Mouse (Mus musculus) erythroid progenitor cell, adult 5-6 weeks (primary cell): Measurements from ENCODE around the gene Mrps35. TPM values are rescaled to one million over a fixed set of nuclear protein-coding genes. Genes with fewer than 3 reads are reported as not detected.
A peak's percentile ranks its signal among the peaks of the same experiment; 100 is the strongest.

Source experiments
- ATAC-seq: replicated peaks from 2 replicates; pipeline ENCODE4 v1.8.0; 2016; ENCODE audit warnings: moderate number of reproducible peaks, mild to moderate bottlenecking, moderate TSS enrichment, inconsistent platforms; ENCODE audit not compliant: poor library complexity, low FRiP score, severe bottlenecking
- total RNA-seq, 2 experiments: library from RNA; stranded (forward) in 1 of 2; stranded (reverse) in 1 of 2; fragments of 150-400 nt in 1 of 2; fragments of 186-747, 209-891 nt in 1 of 2; gene quantifications; 2 replicates each; pipeline versions ENCODE4 v1.2.3 to v1.2.4; 2015 to 2017; ENCODE audit warnings: low replicate concordance in 2 of 2

The Mrps35 gene
- total RNA-seq (2015; ENCODE audit: low replicate concordance) (20.9 and 28.9 TPM in 2 replicates), total RNA-seq (2017; ENCODE audit: low replicate concordance) (23.0 and 50.0 TPM in 2 replicates)

DNA sequence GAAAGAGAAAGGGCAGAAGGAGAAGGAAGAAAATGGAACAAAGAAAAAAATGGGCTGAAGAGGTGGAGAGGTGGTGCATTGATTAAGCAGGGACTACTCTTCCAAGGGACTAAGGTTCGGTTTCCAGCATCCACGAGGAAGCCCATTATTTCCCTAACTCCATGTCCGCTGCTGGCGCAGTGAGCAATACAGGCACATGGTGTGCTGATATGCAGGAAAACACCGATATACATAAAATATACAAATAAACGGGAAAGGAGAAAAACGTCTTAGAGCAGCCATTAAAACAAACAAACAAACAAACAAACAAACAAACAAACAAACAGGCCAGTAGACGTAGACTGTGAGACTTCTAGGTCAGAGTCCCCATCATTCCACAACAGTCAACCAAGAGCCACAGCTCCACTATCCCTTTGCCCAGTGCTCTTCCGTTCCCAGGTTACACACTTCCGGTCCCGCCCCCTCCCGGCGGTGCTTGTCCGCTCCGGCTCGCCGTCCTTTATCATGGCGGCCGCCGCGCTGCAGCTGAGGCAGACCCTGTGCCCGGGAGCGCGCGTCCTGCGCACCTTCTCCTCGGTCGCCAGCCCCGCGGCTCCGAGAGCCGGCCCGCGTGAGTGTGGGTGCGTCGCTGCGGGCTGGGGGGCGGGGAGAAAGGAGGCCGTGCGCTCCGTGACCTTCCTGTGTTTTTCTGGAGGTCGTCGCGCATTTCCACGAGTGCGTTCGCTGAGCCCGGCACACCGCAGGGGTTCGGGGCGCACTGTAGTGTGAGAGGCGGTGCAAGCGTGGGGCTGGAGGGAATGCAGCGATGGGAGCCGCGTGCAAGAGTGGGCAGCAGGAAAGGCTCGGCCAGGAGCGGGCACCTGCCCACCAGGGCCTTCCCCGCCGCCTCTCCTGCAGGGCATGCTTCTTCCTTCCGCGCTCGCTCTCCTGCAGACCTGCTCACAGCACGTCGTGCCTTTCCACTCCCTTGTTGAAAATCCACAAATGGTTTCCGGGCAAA, at the start of gene Mrps35:
Mrps35 (plus strand) TSS at position 474 of the 1,000 bp plus-strand sequence.
- peak; percentile 99 for ATAC-seq

DNA sequence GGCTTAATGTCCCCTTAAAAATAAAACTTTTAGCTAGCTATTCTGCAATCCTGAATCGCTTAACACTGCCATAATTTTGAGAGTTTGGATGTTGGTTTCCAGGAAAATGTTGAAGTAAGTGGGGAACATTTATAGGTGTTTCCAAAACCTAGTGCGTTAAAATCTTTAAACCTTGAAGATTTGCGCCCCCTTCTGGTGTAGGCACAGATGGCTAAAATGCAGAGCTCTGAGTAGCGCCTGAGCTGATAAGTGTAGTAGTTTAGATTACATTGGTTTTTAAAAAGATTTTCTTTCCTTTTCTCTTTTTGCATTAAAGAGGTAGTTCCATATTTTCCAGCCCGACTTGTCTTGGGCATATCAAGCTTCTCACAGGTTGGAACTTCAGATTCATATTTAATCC, 48.3 kb upstream of the Mrps35 start:
- no peak for ATAC-seq

DNA sequence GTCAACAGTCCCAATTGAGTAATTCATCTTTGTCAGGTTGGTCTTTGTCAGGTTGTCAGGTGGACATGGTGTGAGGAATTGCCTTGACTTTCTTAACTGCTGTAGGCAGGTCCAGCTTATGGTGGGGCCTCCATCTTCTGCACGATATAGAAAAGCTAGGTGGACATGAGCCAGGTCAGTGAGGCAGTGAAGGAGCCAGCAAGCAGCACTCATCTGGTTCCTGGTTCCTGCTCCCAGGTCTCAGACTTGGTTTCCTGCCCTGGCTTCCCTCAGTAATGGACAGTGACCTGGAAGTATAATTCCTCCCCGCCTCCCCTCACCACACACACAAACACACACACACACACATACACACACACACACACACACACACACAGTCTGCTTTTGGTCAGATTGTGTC, 47.2 kb upstream of the Mrps35 start:
- ATAC-seq = no peak

DNA sequence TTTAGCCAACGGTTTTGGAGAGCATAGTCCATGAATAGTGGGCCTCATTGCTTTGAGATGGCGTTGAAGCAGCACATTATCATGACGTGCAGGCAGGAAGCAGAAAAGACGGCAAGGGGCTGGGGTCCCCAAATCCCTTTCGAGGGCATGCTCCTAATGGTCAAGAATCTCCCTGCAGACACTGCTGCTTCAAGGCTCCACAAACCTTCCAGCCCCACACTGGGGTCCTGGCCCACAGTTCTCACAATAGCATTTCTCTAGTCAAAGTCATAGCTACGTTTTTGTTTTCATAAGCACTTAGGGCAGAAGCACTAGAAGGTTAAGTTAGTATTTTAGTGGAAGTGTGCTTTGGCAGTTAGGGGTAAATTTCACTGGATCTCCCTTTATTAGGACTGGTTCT, 46.7 kb upstream of the Mrps35 start:
- no peak for ATAC-seq

DNA sequence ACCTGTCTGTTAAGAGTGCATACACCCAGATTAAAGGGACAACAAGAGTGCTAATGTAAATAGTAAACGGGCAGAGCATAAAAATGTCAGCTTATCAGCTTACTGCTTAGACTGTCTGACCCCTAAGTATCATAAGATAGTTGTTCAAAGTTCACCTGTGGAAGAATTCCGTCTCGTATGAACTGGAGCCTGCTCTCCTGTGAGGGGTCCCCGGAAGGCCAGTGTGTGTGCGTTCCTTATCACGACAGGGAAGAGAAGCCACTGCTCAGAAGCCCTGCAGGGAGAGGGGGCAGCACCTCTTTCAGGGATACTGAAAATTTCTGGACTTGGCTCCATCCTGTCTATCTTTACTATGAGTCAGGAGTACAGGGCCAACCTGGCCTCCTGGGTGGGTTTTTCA, 45.6 kb upstream of the Mrps35 start:
- no peak for ATAC-seq

DNA sequence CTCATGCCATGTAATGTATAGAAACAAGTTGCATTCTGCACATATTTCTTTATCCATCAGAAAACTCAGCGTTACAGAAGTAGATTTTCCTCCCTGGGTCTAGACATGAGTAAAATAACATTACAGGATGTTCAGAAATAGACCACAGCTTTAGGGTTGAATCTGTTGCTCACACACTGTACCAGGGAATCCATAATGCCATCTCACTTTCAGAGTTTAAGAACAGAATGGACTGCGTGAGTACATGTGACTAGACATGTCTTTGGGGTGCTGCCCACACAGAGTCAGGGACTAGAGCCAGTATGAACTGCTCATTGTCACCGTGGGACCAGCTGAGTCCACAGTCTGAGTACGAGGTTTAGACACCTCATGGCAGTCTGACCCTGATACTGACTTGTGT, 43.9 kb upstream of the Mrps35 start:
- ATAC-seq = no peak

DNA sequence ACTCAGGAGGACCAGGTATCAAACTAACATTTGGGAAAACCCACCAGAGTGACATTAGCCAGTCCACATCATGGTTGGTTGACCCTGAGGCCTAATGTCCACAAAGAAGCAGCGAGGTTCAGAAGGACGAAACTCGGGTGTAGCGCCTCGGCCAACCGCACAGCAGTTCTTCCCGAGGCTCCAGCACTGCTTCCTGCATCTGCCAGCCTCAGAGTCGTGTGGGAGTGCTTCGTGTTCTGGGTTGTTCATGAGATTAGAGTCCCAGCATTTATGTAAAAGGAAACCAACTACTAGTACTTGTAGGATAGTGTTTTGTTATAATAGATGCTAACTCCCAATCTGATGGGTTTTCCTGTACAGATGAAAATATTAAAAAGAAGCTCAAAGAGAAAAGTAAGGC, 43.3 kb upstream of the Mrps35 start:
- no peak for ATAC-seq

DNA sequence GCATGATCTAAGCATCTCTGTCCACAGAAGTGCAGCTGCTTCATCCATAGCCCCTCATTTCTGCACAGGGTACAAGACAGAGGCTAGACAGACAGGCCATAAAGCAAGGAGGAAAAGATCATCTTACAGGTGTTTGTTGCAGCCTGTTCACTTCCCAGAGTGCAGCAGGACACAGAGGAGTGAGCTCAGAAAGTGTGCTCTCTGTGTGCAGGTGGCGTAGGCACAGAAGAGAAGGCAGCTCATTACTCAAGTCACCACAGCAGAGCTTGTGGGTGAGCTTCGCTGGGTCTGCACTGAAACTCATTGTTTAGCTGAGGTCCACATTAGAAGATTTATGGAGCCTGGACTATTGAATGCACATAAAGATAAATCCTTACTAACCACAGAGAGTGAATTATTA, 42.8 kb upstream of the Mrps35 start:
- no peak for ATAC-seq

DNA sequence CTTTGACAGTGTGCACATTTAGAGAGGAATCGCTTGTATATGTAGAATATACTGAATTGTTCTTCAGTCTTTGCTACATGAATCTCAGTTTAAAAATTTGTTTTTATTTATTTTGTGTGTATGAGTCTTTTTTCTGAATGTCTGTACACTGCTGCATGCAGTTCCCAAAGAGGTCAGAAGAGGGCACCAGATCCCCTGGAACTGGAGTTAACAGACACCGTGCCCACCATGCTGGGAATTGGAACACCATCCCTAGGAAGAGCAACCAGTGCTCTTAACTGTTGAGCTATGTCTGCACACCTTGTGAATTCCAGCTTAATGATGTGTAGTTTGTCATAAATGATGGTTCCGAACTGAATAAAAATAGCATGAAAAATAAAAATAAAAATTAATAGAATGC, 34.4 kb upstream of the Mrps35 start:
- ATAC-seq = no peak

DNA sequence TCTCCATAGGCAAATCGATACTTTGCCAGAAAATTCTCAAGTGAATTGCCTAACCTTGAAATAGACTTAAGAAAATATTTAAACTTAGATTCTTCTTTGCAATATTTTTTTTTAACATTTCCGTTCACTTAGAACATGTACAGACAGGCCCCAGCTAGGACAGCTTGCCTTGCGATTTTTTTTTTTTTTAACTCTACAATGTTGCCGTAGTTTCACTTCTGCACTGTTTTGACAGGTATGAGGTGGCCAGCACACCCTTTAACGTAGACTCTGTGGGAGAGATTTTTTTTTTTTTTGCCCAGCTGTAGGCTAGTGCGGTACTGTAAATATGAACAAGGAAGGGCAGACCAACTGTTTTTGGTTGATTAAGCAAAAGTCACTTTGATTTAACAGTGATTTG, 32.2 kb upstream of the Mrps35 start:
- no peak for ATAC-seq

DNA sequence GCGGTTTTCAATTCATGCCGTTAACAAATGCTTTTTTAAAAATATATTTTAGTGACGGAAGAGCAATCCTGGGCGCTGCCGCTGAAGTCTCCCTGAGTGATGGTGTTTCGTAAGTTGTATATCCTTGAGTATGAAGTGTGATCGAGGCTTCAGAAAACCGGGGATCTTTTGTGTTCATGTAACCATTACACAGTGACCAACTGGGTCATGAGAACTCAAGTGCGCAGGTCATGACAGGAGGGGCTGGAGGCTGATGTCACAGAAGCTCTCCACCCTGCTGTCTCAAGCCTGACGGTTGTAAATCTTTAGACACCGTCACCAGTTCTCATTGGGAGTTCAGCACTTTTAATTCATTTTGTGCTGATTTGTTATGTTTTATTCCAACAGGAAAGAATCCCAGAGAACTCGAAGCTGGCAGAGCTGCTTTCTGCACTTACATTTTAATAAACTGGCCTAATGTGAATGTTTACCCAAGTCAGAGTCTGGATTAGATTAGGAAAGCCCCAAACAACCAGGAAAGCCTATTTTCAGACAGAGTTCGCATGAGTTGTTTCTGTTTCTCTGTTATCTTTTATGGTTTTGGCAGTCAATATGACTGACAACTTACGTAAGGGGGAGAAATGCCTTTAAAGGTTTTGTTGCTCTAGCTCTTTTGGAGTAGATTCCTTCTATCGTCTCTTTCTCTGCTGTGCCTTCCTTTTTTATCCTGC, 31.6 kb upstream of the Mrps35 start:
- no peak for ATAC-seq

DNA sequence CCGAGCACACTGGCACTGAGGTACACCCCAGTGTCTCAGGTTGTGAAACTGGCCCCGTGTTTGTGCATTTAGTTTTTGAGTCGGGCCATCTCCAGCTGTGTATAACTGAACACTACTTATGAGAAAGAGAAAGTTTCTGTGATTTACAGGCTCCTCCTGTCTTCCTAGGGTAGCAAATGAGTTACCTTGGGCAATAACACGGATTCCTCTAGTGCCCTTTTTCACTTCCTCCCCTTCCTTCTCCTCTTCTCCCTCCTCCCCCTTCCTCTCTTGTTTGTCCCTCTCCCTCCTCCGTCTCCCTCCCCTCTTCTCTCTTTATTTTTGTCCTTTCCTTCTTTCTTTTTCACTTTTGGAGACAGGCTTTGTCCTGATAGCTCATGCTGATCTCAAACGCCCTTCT, 31.0 kb upstream of the Mrps35 start:
- ATAC-seq = no peak

DNA sequence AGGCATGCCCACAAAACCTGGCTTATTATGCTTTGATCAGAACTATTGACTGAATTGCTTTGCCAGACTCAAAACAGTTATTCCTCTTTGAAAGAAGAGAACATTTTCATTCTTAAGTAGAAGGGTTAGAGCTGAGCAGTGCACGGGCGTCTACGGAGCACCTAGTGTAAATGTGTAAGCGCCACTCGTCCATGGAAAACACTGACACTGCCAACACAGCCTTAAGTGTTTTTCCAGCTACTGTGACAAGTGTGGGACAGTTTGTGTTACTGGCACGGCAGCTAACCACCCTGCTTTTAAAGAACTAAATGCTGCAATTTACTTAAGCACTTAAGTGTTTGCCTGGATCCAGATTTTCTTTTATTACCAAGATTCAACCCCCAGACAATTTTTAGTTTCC, 30.6 kb upstream of the Mrps35 start:
- ATAC-seq = no peak

DNA sequence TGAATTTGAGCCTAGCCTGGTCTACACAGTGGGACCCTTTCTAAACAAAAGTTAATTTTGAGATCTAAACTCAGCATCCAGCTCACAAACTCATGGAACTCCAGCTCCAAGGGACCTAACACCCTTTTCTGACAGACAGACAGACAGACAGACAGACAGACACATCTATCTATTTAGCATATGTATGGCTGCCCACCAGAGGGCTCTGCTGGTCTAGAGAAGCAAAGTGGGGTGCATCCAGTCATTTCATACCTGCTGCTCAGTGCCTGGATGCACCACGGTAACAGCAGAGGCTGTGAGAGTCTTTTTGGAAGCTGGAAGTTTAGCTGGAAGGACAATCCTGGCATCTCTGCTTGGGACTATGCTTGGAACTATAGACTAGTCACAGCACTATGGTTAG, 29.0 kb upstream of the Mrps35 start:
- no peak for ATAC-seq

DNA sequence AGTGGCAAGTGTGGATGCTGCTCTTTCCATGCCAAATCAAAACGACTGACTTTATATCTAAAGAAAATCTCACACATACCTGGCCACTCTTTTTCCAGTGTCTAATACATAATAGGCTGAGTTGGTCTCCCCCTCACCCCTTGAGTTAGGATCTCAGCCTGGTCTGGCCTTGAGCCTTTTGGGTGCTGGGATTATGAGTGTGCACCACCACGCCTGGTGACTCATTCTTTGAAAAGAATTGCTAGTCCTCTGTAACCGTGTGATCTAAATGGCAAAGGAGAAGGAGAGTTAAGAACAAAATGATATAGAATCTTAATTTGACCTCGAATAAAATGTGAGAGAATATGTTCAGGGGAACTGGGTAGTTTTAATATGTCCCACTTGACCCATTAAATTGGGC, 24.7 kb upstream of the Mrps35 start:
- ATAC-seq = no peak

DNA sequence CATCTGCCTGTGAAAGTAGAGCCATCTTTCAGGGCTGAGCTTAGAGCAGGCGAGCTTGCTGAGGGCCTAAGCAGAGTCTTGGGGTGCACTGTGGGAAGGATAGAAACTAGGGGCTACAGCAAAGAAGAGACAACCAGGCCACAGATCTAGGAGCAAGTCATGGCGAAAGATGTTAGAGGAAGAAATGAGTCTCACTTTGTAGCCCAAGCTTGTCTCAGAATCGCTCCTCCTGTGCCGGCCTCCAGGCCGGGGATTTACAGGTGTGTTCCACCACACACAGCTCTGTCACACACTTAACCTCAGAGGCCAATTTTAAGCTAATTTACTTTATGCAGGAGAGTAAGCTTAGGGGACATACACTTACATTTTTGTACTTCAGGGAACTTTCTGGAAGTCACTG, 24.2 kb upstream of the Mrps35 start:
- no peak for ATAC-seq

DNA sequence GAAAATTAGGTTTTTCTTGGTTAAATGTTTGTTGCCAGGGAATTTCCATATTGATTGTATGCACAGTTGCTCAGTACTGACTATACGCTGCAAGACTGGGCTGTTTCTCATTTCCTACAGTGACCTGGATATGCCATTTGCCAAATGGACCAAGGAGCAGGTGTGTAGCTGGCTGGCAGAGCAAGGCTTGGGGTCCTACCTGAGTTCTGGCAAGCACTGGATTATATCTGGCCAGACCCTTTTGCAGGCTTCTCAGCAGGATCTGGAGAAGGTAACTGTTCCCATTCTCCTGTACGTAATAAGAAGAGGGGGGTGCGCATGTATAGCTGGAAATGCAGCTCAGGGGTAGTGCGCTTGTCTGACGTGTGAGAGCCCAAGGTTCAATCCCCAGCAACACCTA, 21.4 kb upstream of the Mrps35 start:
- ATAC-seq = no peak

DNA sequence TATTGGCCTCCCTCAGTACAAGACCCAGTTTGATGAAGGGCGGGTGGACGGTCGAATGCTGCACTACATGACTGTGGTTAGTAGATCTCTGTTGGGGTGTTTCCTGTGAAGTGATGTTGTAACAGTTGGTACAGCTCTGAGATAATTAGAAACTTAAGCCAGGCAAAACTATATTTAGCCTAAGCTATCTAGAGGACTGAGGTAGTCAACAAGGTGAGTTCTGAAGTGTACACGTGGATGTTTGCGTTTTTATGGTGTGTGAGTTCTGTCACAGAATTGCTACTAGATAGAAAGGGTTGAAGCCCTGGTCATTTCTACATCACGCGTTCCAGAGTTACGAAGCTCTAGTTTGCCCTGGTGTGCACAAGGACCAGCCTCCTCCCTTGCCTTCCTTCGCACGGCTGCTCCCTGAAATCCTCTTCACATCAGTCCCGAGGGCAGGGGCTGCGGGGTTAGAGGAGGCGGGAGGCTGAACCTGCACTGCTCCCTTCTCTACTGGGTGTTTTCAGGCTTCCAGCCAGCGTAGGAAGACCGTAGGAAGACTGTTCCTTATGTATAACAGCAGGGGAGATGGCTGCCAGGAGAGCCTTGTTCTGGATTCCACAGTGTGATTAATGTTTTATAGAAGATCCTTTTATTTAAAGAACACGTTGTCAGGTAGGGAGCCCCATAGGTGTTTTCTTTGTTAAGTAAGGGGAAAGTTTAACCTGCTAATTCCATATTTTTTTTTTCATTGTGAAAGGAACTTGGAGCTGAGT, 20.0 kb upstream of the Mrps35 start:
- no peak for ATAC-seq

DNA sequence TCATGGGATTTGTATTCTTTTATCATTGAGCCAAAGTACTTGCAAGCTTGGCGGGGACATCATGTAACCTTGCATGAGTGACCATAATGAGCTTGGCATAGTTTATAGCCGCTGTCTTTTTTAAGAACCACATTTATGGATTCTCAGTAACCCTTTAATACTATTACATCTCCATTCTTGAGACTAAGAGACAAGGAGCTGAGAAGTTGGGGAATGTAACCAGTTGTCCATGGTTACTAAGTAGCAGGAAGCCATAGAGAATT, 19.5 kb upstream of the Mrps35 start:
- no peak for ATAC-seq

DNA sequence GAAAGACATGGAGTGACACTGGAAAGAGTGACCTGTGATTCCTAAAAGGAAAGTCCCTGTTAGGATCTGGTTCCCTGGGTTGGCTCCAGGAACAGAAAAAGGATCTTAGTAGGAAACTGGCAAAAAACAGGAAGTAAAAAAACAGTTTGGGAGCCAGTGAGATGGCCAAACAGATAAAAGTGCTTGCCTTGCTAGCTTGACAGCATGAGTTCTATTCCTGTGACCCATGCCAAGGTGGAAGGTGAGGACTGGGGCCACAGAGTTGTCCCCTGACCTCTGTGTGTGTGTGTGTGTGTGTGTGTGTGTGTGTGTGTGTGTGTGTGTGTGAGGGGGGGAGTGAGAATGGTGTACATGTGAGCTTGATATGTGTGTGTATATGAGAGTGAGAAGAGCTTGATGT, 19.0 kb upstream of the Mrps35 start:
- no peak for ATAC-seq

DNA sequence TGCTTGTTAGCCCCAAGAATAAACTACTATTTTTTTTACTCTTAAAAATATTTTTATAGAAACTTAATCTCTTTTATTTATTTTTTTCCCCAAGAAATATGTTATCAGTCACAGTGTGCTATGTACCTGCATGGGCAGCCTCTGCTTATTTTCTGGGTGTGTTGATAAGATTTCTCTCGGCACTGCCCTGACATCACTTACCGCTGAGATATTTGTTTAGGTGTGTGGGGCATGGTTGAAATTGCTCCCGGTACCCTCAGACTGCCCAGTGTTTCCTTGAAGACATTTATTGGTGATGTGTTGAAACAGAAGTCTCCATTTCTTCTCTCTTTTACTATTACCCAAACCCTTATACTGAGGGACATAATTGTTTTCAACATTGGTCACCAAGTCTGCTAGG, 17.8 kb upstream of the Mrps35 start:
- no peak for ATAC-seq
